9 mouse cellular contexts compared by ENCODE assay signal in the genomic region with DNA sequence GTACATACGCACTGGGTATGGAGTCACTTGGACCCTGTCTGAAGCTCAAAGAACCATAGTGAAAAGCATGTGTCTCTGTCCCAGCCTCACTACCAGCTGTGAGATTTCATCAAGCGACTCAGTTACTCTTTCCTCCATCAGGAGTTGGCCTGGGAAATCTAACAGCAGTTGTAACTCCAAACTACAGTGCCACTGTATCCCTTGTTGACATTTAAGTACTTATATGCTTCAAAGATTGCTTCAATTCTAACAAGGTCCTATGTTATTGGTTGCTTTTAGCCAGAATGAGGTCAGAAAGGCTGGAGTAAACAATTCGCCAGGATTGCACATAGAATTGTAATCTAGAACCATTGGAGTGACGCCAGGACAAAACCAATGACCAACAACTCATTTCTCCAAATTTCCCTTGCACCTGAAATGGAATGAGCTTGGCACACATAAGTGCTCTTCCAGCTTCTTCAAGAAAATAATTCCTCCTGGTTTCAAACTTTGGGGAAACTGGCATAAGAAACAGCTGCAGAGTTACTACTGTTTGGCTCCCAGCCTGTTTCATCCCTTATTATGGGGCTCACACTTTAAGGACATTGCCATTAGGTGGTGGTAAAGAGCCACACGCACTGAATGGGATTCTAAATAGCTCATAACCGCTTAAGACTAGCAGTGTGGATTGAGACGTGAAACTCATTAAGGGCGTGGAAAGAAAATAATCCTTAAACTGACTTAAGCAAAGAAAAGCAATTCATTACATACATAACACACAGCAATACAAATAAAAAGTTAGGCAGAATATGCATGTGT. TPM values are rescaled to one million over a fixed set of nuclear protein-coding genes. Genes with fewer than 3 reads are reported as not detected.
A peak's percentile ranks its signal among the peaks of the same experiment; 100 is the strongest.
DNase-seq lines count a peak whose midpoint lies in the region; ATAC-seq and TF ChIP-seq lines count a peak whose summit lies in the region.
"Had no signal": no experiment of that assay in that cellular context is flagged by ENCODE, and none has a peak within 500 bp of the region (broad histone marks: within the 10 kb centered on the region; RNA-seq: fewer than 3 reads in every experiment).

No protein-coding gene starts in this region.

- H3K4me3 ChIP-seq in hindbrain, embryonic 11.5 days (ENCODE audit: low read depth, low read length): no peak overlapping the region
- H3K4me3 ChIP-seq in hindbrain, embryonic 13.5 days: no peak overlapping the region
- no peak overlapping the region for H3K4me3 ChIP-seq in lung, postnatal 0 days (ENCODE audit: low read depth, low read length)
- H3K4me3 ChIP-seq: stomach, embryonic 15.5 days had no signal

- peak; percentile 8 for DNase-seq in hindbrain, embryonic 11.5 days (ENCODE audit: low spot score)
- peak; percentile 30 for DNase-seq in CD4-positive helper T cell, adult 2 months (ENCODE audit: low read depth, low spot score)
- peak; percentile 12 for DNase-seq in ES-CJ7 (ENCODE audit: low read depth, low spot score)
- DNase-seq in lung, postnatal 0 days (ENCODE audit: low spot score): peak; percentile 86
- no peak for DNase-seq in neural tube, embryonic 10.5 days (ENCODE audit: extremely low spot score, low spot score)
- DNase-seq in right cerebral cortex, adult 18-20 months: no peak
- DNase-seq: layer of hippocampus, postnatal 36 days had no signal

- no peak overlapping the region for H3K9ac ChIP-seq in hindbrain, embryonic 11.5 days (ENCODE audit: low read depth, low read length)
- H3K9ac ChIP-seq in hindbrain, embryonic 13.5 days: no peak overlapping the region
- H3K9ac ChIP-seq in lung, postnatal 0 days (replicated peaks; ENCODE audit: low read depth): no peak overlapping the region
- H3K9ac ChIP-seq: stomach, embryonic 15.5 days had no signal

- H3K27ac ChIP-seq in hindbrain, embryonic 11.5 days (ENCODE audit: low read depth, low read length): no peak overlapping the region
- H3K27ac ChIP-seq in hindbrain, embryonic 13.5 days: no peak overlapping the region
- no peak overlapping the region for H3K27ac ChIP-seq in lung, postnatal 0 days (ENCODE audit: low read length)
- H3K27ac ChIP-seq: stomach, embryonic 15.5 days had no signal

- H3K27me3 ChIP-seq in hindbrain, embryonic 11.5 days (ENCODE audit: control insufficient read depth, insufficient read depth, low read length): no peaks in the 10 kb centered on the region
- H3K27me3 ChIP-seq in hindbrain, embryonic 13.5 days: 0 out of 2 replicates have a peak, but pooled peaks cover 3% of the 10 kb centered on the region
- H3K27me3 ChIP-seq in lung, postnatal 0 days (replicated peaks; ENCODE audit: insufficient read depth, low read length): 0 out of 2 replicates have a peak, but pooled peaks cover 4% of the 10 kb centered on the region
- H3K27me3 ChIP-seq: stomach, embryonic 15.5 days had no signal

- 67% methylated on average over 8 of the region's 8 CpGs for WGBS in hindbrain, embryonic 11.5 days
- WGBS in hindbrain, embryonic 13.5 days: 66% methylated on average over 8 of the region's 8 CpGs
- 53% methylated on average over 8 of the region's 8 CpGs for WGBS in lung, postnatal 0 days

- no peaks in the 10 kb centered on the region for H3K9me3 ChIP-seq in hindbrain, embryonic 11.5 days (ENCODE audit: control insufficient read depth, low read length)
- no peaks in the 10 kb centered on the region for H3K9me3 ChIP-seq in hindbrain, embryonic 13.5 days
- no peaks in the 10 kb centered on the region for H3K9me3 ChIP-seq in lung, postnatal 0 days (ENCODE audit: low read length)
- H3K9me3 ChIP-seq: stomach, embryonic 15.5 days had no signal

- no peak overlapping the region for H3K4me2 ChIP-seq in hindbrain, embryonic 11.5 days (replicated peaks; ENCODE audit: low read depth, low read length)
- H3K4me2 ChIP-seq in hindbrain, embryonic 13.5 days: no peak overlapping the region
- H3K4me2 ChIP-seq in lung, postnatal 0 days (replicated peaks; ENCODE audit: low read depth, low read length): no peak overlapping the region
- H3K4me2 ChIP-seq: stomach, embryonic 15.5 days had no signal

- no peaks in the 10 kb centered on the region for H3K4me1 ChIP-seq in hindbrain, embryonic 11.5 days (replicated peaks; ENCODE audit: control insufficient read depth, insufficient read depth, low read length)
- no peaks in the 10 kb centered on the region for H3K4me1 ChIP-seq in hindbrain, embryonic 13.5 days (replicated peaks)
- no peaks in the 10 kb centered on the region for H3K4me1 ChIP-seq in lung, postnatal 0 days (ENCODE audit: insufficient read depth, low read depth, low read length)
- H3K4me1 ChIP-seq: stomach, embryonic 15.5 days had no signal

- peak; percentile 57; the same call in 1 of the 2 replicates for TF ChIP-seq EP300 in lung, postnatal 0 days (IDR thresholded peaks at IDR 0.05)

- no peaks in the 10 kb centered on the region for H3K36me3 ChIP-seq in hindbrain, embryonic 11.5 days (ENCODE audit: control insufficient read depth, insufficient read depth, low read length)
- H3K36me3 ChIP-seq in hindbrain, embryonic 13.5 days: no peaks in the 10 kb centered on the region
- no peaks in the 10 kb centered on the region for H3K36me3 ChIP-seq in lung, postnatal 0 days (ENCODE audit: insufficient read depth, low read length)
- H3K36me3 ChIP-seq: stomach, embryonic 15.5 days had no signal

- no peak for ATAC-seq in hindbrain, embryonic 11.5 days (ENCODE audit: low FRiP score)
- ATAC-seq in hindbrain, embryonic 13.5 days (ENCODE audit: low FRiP score): no peak
- peak; percentile 88 for ATAC-seq in lung, postnatal 0 days

- TF ChIP-seq CTCF in lung, postnatal 0 days (IDR thresholded peaks at IDR 0.05): peak; percentile 65

RNA-seq across cellular contexts. Expression of a gene that starts 13.8 kb away (rescaled TPM):
- 5.1 TPM in 2 replicates for polyA plus RNA-seq in hindbrain, embryonic 11.5 days (2014; fragmentation: Nextera tagmentation; extraction: Ambion mirVana)
- polyA plus RNA-seq in hindbrain, embryonic 13.5 days (2015; fragmentation: Nextera tagmentation; extraction: Ambion mirVana): 14.1 and 15.4 TPM in 2 replicates
- polyA plus RNA-seq in lung, postnatal 0 days (2015; fragmentation: Nextera tagmentation; extraction: Ambion mirVana): 0.06 and 0.20 TPM in 2 replicates

Comparison
In these comparisons a context has a peak if more than half of its experiments do, and no peak if none do; other contexts are left out.
1. DNase-seq: peak in hindbrain, embryonic 11.5 days (single experiment), CD4-positive helper T cell, adult 2 months (single experiment), ES-CJ7 (single experiment) and lung, postnatal 0 days (single experiment); none in neural tube, embryonic 10.5 days (single experiment) and right cerebral cortex, adult 18-20 months (single experiment).